Mouse (Mus musculus): ENCODE results near the gene Gpr87. TPM values are rescaled to one million over a fixed set of nuclear protein-coding genes. Genes with fewer than 3 reads are reported as not detected.
A peak's percentile ranks its signal among the peaks of the same experiment; 100 is the strongest.

Gene Gpr87
- polyA plus RNA-seq, 1 experiment: 5.2 TPM

DNA sequence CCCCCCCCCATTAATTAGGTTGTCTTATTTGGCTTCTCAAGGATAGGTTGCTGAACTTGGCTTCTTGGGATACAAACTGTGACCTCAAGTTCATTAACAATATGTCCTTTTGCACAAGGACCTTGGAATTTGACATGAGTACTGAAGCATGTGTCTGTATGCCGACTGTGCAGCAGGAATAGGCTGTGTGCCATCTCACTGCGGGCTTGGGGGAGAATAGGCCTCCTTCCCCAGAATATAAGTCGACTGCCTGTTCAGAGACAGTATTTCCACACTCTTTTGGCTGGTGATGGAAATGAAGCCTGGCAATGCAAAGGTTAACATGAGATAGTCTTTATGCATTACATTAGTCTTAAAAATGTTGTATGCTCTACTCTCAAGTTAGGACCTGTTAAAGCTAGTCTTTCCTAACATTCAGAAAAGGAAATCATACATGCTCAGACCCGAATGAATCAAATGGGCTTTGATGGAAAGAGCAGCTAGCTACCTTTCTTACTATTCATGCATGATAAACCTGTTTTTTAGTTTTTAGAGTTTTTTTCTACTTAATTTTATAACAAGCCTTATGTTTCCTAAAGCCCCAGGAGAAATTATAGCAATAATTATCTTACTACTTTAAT lies 2.5 kb upstream of the Gpr87 start:
- Histone ChIP-seq H3K4me1 (ENCODE audit: control insufficient read depth, insufficient read depth, low read length) (no peaks in the 10 kb centered on the region), H3K4me3 (replicated peaks; ENCODE audit: extremely low read depth, low read depth, low read length) (no peak overlapping the region)
- TF ChIP-seq POLR2A (IDR thresholded peaks at IDR 0.05; ENCODE audit: borderline replicate concordance, extremely low read depth, low read depth, low read length): no peak
- TF ChIP-seq CTCF (IDR thresholded peaks at IDR 0.05; ENCODE audit: insufficient read depth, low read length): no peak
- 59% methylated on average over 4 of the region's 4 CpGs for WGBS
- DNase-seq: no peak

GRCm38 (mm10) chr3:59194099-59194498 lies 805 bp downstream of the Gpr87 start:
- Histone ChIP-seq H3K4me3 (replicated peaks; ENCODE audit: extremely low read depth, low read depth, low read length) (no peak overlapping the region), H3K4me1 (ENCODE audit: control insufficient read depth, insufficient read depth, low read length) (no peaks in the 10 kb centered on the region)
- 87% methylated on average over 7 of the region's 7 CpGs for WGBS
- no peak for DNase-seq
- no peak for TF ChIP-seq POLR2A (IDR thresholded peaks at IDR 0.05; ENCODE audit: borderline replicate concordance, extremely low read depth, low read depth, low read length)
- TF ChIP-seq CTCF (IDR thresholded peaks at IDR 0.05; ENCODE audit: insufficient read depth, low read length): no peak

GRCm38 (mm10) chr3:59191674-59192073 lies 3.2 kb downstream of the Gpr87 start:
- 92% methylated on average over 6 of the region's 6 CpGs for WGBS

GRCm38 (mm10) chr3:59187336-59187735 lies 7.6 kb downstream of the Gpr87 start:
- no peak for DNase-seq
- no peaks in the 10 kb centered on the region for H3K4me1 ChIP-seq (ENCODE audit: control insufficient read depth, insufficient read depth, low read length)
- 70% methylated on average over 4 of the region's 4 CpGs for WGBS
- TF ChIP-seq CTCF (IDR thresholded peaks at IDR 0.05; ENCODE audit: insufficient read depth, low read length): no peak
- no peak for TF ChIP-seq POLR2A (IDR thresholded peaks at IDR 0.05; ENCODE audit: borderline replicate concordance, extremely low read depth, low read depth, low read length)
- H3K4me3 ChIP-seq (replicated peaks; ENCODE audit: extremely low read depth, low read depth, low read length): no peak overlapping the region

More at GRCm38 (mm10) chr3:59191674-59192073, 3.2 kb downstream of the Gpr87 start:
- TF ChIP-seq CTCF (IDR thresholded peaks at IDR 0.05; ENCODE audit: insufficient read depth, low read length): no peak
- TF ChIP-seq POLR2A (IDR thresholded peaks at IDR 0.05; ENCODE audit: borderline replicate concordance, extremely low read depth, low read depth, low read length): no peak
- no peak for DNase-seq
- no peak overlapping the region for H3K4me3 ChIP-seq (replicated peaks; ENCODE audit: extremely low read depth, low read depth, low read length)
- H3K4me1 ChIP-seq (ENCODE audit: control insufficient read depth, insufficient read depth, low read length): no peaks in the 10 kb centered on the region

GRCm38 (mm10) chr3:59185662-59186061 lies 9.2 kb downstream of the Gpr87 start:
- TF ChIP-seq POLR2A (IDR thresholded peaks at IDR 0.05; ENCODE audit: borderline replicate concordance, extremely low read depth, low read depth, low read length) (no peak), CTCF (IDR thresholded peaks at IDR 0.05; ENCODE audit: insufficient read depth, low read length) (no peak)
- WGBS: 67% methylated on average over 4 of the region's 4 CpGs
- Histone ChIP-seq H3K4me3 (replicated peaks; ENCODE audit: extremely low read depth, low read depth, low read length) (no peak overlapping the region), H3K4me1 (ENCODE audit: control insufficient read depth, insufficient read depth, low read length) (no peaks in the 10 kb centered on the region)
- DNase-seq: no peak

DNA sequence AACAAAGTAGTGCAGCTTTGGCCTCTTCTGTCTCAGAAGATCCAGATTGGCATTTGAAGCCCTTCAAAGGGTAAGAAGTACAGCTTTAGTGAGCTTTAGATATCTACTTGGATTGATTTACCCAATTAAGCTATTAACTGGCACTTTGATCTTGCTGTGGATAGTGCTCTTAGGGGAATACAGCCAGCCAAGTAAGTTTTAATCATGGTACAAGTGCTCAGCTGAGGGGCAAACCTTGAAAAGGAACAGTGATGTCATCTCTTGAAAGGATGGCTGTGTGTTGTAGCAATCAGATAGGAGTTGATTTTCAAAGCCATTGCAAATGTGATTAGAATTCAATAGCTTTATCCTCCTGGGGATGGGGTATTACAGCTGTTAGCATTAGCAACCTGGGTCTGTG lies 12.8 kb downstream of the Gpr87 start:
- Histone ChIP-seq H3K4me1 (ENCODE audit: control insufficient read depth, insufficient read depth, low read length) (no peaks in the 10 kb centered on the region), H3K4me3 (replicated peaks; ENCODE audit: extremely low read depth, low read depth, low read length) (no peak overlapping the region)
- TF ChIP-seq POLR2A (IDR thresholded peaks at IDR 0.05; ENCODE audit: borderline replicate concordance, extremely low read depth, low read depth, low read length) (no peak), CTCF (IDR thresholded peaks at IDR 0.05; ENCODE audit: insufficient read depth, low read length) (no peak)
- DNase-seq: no peak

DNA sequence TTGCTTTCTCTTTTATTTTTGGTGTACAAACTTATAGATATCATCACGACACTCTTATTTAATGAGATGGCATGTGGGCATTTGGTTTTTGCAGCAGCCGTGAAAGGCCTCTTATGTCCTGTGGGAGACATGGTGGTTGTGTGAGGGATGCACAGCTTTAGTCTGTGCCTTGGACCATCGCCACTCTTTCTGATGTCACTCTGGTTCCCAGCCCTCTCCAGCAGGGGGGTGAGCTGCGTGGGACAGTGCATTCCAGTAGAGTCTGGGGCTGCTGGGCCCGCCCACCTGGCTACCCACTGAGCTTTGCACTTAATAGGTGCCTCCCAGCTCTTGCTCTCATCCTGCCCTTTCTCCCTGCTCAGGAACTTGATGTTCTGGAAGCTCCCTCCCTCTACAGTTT lies 13.8 kb downstream of the Gpr87 start:
- Histone ChIP-seq H3K4me1 (ENCODE audit: control insufficient read depth, insufficient read depth, low read length) (no peaks in the 10 kb centered on the region), H3K4me3 (replicated peaks; ENCODE audit: extremely low read depth, low read depth, low read length) (no peak overlapping the region)
- no peak for DNase-seq
- TF ChIP-seq CTCF (IDR thresholded peaks at IDR 0.05; ENCODE audit: insufficient read depth, low read length): no peak
- TF ChIP-seq POLR2A (IDR thresholded peaks at IDR 0.05; ENCODE audit: borderline replicate concordance, extremely low read depth, low read depth, low read length): no peak
- WGBS: 67% methylated on average over 5 of the region's 5 CpGs

DNA sequence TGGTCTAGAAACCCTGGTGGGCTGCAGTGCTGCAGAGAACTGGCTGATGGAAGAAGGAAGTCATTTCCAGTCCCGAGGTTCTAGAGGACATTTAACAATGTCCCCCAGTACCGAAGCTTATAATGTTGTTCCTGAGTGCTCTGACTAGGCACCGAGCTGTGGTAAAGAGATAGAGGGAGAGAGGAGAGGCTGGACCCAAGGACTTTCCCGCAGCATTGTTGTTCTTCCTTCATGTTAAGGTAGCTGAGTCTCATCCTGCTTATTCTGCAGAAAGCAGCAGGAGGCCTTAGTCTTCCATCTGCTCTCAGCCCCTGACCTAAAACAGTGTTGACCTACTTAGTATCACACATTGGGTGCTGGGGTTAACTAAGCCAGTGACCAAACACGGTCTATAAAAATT lies 18.0 kb downstream of the Gpr87 start:
- WGBS: 55% methylated on average over 5 of the region's 5 CpGs
- Histone ChIP-seq H3K4me3 (replicated peaks; ENCODE audit: extremely low read depth, low read depth, low read length) (no peak overlapping the region), H3K4me1 (ENCODE audit: control insufficient read depth, insufficient read depth, low read length) (no peaks in the 10 kb centered on the region)
- TF ChIP-seq POLR2A (IDR thresholded peaks at IDR 0.05; ENCODE audit: borderline replicate concordance, extremely low read depth, low read depth, low read length) (no peak), CTCF (IDR thresholded peaks at IDR 0.05; ENCODE audit: insufficient read depth, low read length) (no peak)
- DNase-seq: no peak

DNA sequence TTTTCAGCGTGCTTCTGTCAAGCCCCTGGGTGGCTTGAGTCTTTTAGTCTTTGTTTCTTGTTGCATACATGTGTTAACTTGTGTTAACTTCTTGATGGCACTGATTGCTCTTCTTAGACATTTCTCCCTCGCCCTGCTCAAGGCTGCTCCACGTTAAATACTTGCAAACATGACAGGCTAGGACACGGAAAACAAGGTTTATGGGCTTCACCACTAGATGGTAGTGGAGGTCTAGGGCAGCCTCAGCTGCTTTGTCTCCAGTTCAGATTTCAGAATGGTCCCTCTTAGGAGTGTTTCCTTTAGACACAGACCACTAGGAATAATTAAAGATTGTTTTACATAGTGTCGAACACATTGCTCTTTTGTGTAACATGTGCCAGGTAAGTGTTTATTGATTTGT lies 19.7 kb downstream of the Gpr87 start:
- DNase-seq: no peak
- Histone ChIP-seq H3K4me3 (replicated peaks; ENCODE audit: extremely low read depth, low read depth, low read length) (no peak overlapping the region), H3K4me1 (ENCODE audit: control insufficient read depth, insufficient read depth, low read length) (no peaks in the 10 kb centered on the region)
- 14% methylated on average over 5 of the region's 5 CpGs for WGBS
- TF ChIP-seq CTCF (IDR thresholded peaks at IDR 0.05; ENCODE audit: insufficient read depth, low read length): peak; percentile 41; the same call in 1 of the 2 replicates
- TF ChIP-seq POLR2A (IDR thresholded peaks at IDR 0.05; ENCODE audit: borderline replicate concordance, extremely low read depth, low read depth, low read length): no peak

- no peak for DNase-seq
- Histone ChIP-seq H3K4me3 (replicated peaks; ENCODE audit: extremely low read depth, low read depth, low read length) (no peak overlapping the region), H3K4me1 (ENCODE audit: control insufficient read depth, insufficient read depth, low read length) (no peaks in the 10 kb centered on the region)
- TF ChIP-seq CTCF (IDR thresholded peaks at IDR 0.05; ENCODE audit: insufficient read depth, low read length) (no peak), POLR2A (IDR thresholded peaks at IDR 0.05; ENCODE audit: borderline replicate concordance, extremely low read depth, low read depth, low read length) (no peak)
- 67% methylated on average over 6 of the region's 6 CpGs for WGBS
Observed at GRCm38 (mm10) chr3:59174426-59175154, 20.3 kb downstream of the Gpr87 start.
